In genomic region chr6:29509086-29509485, GRCm38 (mm10) we compare ENCODE assay signal across 18 mouse cellular contexts. TPM values are rescaled to one million over a fixed set of nuclear protein-coding genes. Genes with fewer than 3 reads are reported as not detected.
A peak's percentile ranks its signal among the peaks of the same experiment; 100 is the strongest.
DNase-seq lines count a peak whose midpoint lies in the region; ATAC-seq lines count a peak whose summit lies in the region.
"Had no signal": no experiment of that assay in that cellular context is flagged by ENCODE, and none has a peak within 500 bp of the region (broad histone marks: within the 10 kb centered on the region; RNA-seq: fewer than 3 reads in every experiment).

No protein-coding gene starts in this region.

- H3K27ac ChIP-seq in hindbrain, embryonic 10.5 days: 0 out of 2 replicates have a peak overlapping the region, but pooled peaks have one; percentile 3
- H3K27ac ChIP-seq in hindbrain, embryonic 16.5 days (ENCODE audit: low read depth, low read length): no peak overlapping the region
- no peak overlapping the region for H3K27ac ChIP-seq in embryonic facial prominence, embryonic 11.5 days (replicated peaks; ENCODE audit: low read depth, low read length)
- peak overlapping the region; percentile 53; the same call in 1 of the 2 replicates for H3K27ac ChIP-seq in heart, embryonic 16.5 days (ENCODE audit: low read length)
- no peak overlapping the region for H3K27ac ChIP-seq in limb, embryonic 13.5 days
- H3K27ac ChIP-seq: midbrain, embryonic 13.5 days had no signal

- H3K4me1 ChIP-seq in hindbrain, embryonic 10.5 days (replicated peaks): peaks cover 51% of the 10 kb centered on the region
- peaks cover 11% of the 10 kb centered on the region for H3K4me1 ChIP-seq in hindbrain, embryonic 16.5 days (ENCODE audit: control insufficient read depth, insufficient read depth, low read depth, low read length)
- no peaks in the 10 kb centered on the region; the same call in 1 of the 2 replicates for H3K4me1 ChIP-seq in embryonic facial prominence, embryonic 11.5 days (ENCODE audit: control insufficient read depth, insufficient read depth, low read length)
- peaks cover 10% of the 10 kb centered on the region for H3K4me1 ChIP-seq in heart, embryonic 16.5 days (ENCODE audit: control insufficient read depth, insufficient read depth, low read length)
- peaks cover 40% of the 10 kb centered on the region for H3K4me1 ChIP-seq in limb, embryonic 13.5 days

- no peak for DNase-seq in hindbrain, embryonic 10.5 days (ENCODE audit: low spot score)
- peak; percentile 17 for DNase-seq in embryonic facial prominence, embryonic 11.5 days (ENCODE audit: low spot score)
- DNase-seq in left cerebral cortex, adult 18-20 months (ENCODE audit: low spot score in 2 of 2): no peak
- DNase-seq in adrenal gland, adult (ENCODE audit: inconsistent age in 2 of 2, low spot score in 1 of 2): no peak
- no peak for DNase-seq in cerebellum, postnatal 36 days
- DNase-seq: adrenal gland, postnatal 10 days; kidney, postnatal 25 days; right cerebral cortex, postnatal 4 days; thymus, adult 2 months had no signal

- no peak overlapping the region for H3K4me3 ChIP-seq in hindbrain, embryonic 10.5 days
- no peak overlapping the region for H3K4me3 ChIP-seq in hindbrain, embryonic 16.5 days (ENCODE audit: low read length)
- H3K4me3 ChIP-seq in embryonic facial prominence, embryonic 11.5 days (ENCODE audit: low read depth, low read length): no peak overlapping the region
- H3K4me3 ChIP-seq in heart, embryonic 16.5 days (ENCODE audit: low read length): no peak overlapping the region
- H3K4me3 ChIP-seq in limb, embryonic 13.5 days: no peak overlapping the region
- H3K4me3 ChIP-seq: midbrain, embryonic 13.5 days had no signal

- H3K9ac ChIP-seq in hindbrain, embryonic 16.5 days (ENCODE audit: low read depth, low read length): no peak overlapping the region
- 0 out of 2 replicates have a peak overlapping the region, but pooled peaks have one; percentile 22 for H3K9ac ChIP-seq in embryonic facial prominence, embryonic 11.5 days (replicated peaks; ENCODE audit: low read length)
- no peak overlapping the region for H3K9ac ChIP-seq in heart, embryonic 16.5 days (ENCODE audit: low read length)
- no peak overlapping the region for H3K9ac ChIP-seq in limb, embryonic 13.5 days
- H3K9ac ChIP-seq: midbrain, embryonic 13.5 days had no signal

- ATAC-seq in hindbrain, embryonic 16.5 days: no peak
- ATAC-seq in embryonic facial prominence, embryonic 11.5 days (replicated peaks; ENCODE audit: insufficient number of reproducible peaks, low FRiP score, low TSS enrichment, low read depth): no peak
- no peak for ATAC-seq in heart, embryonic 16.5 days (replicated peaks; ENCODE audit: extremely low read depth, insufficient read depth, low FRiP score)
- no peak for ATAC-seq in limb, embryonic 13.5 days (ENCODE audit: low FRiP score, low read depth)
- ATAC-seq: forebrain, embryonic 16.5 days; lung, postnatal 0 days; midbrain, embryonic 13.5 days had no signal

- no peak overlapping the region for H3K4me2 ChIP-seq in hindbrain, embryonic 16.5 days (ENCODE audit: low read length)
- H3K4me2 ChIP-seq in embryonic facial prominence, embryonic 11.5 days (ENCODE audit: low read depth, low read length): no peak overlapping the region
- no peak overlapping the region for H3K4me2 ChIP-seq in heart, embryonic 16.5 days (ENCODE audit: low read depth, low read length)
- 0 out of 2 replicates have a peak overlapping the region, but pooled peaks have one; percentile 4 for H3K4me2 ChIP-seq in limb, embryonic 13.5 days (replicated peaks)
- H3K4me2 ChIP-seq: midbrain, embryonic 13.5 days had no signal

- 43% methylated on average over 2 of the region's 2 CpGs for WGBS in hindbrain, embryonic 10.5 days
- 43% methylated on average over 2 of the region's 2 CpGs for WGBS in hindbrain, embryonic 16.5 days
- 14% methylated on average over 2 of the region's 2 CpGs for WGBS in embryonic facial prominence, embryonic 11.5 days
- 48% methylated on average over 2 of the region's 2 CpGs for WGBS in heart, embryonic 16.5 days
- WGBS in limb, embryonic 13.5 days: 15% methylated on average over 2 of the region's 2 CpGs

- H3K36me3 ChIP-seq in hindbrain, embryonic 10.5 days: no peaks in the 10 kb centered on the region
- H3K36me3 ChIP-seq in hindbrain, embryonic 16.5 days (ENCODE audit: control insufficient read depth, insufficient read depth, low read length): no peaks in the 10 kb centered on the region
- no peaks in the 10 kb centered on the region for H3K36me3 ChIP-seq in embryonic facial prominence, embryonic 11.5 days (replicated peaks; ENCODE audit: control insufficient read depth, insufficient read depth, low read depth, low read length)
- no peaks in the 10 kb centered on the region for H3K36me3 ChIP-seq in heart, embryonic 16.5 days (ENCODE audit: control insufficient read depth, insufficient read depth)
- peaks cover 3% of the 10 kb centered on the region for H3K36me3 ChIP-seq in limb, embryonic 13.5 days
- H3K36me3 ChIP-seq: midbrain, embryonic 13.5 days had no signal

- H3K27me3 ChIP-seq in hindbrain, embryonic 10.5 days (ENCODE audit: insufficient read depth, poor library complexity, severe bottlenecking): peaks cover 75% of the 10 kb centered on the region
- H3K27me3 ChIP-seq in hindbrain, embryonic 16.5 days (replicated peaks; ENCODE audit: control insufficient read depth, insufficient read depth, low read length): peaks cover 16% of the 10 kb centered on the region
- H3K27me3 ChIP-seq in embryonic facial prominence, embryonic 11.5 days (ENCODE audit: control insufficient read depth, insufficient read depth, low read length): no peaks in the 10 kb centered on the region; the same call in 1 of the 2 replicates
- peaks cover 10% of the 10 kb centered on the region; the same call in 1 of the 2 replicates for H3K27me3 ChIP-seq in heart, embryonic 16.5 days (ENCODE audit: control insufficient read depth, insufficient read depth, low read length)
- H3K27me3 ChIP-seq in limb, embryonic 13.5 days: no peaks in the 10 kb centered on the region

- no peaks in the 10 kb centered on the region for H3K9me3 ChIP-seq in hindbrain, embryonic 10.5 days
- no peaks in the 10 kb centered on the region for H3K9me3 ChIP-seq in hindbrain, embryonic 16.5 days (ENCODE audit: control insufficient read depth, low read length)
- H3K9me3 ChIP-seq in embryonic facial prominence, embryonic 11.5 days (replicated peaks; ENCODE audit: control insufficient read depth, low read length): no peaks in the 10 kb centered on the region
- no peaks in the 10 kb centered on the region for H3K9me3 ChIP-seq in heart, embryonic 16.5 days (replicated peaks; ENCODE audit: control insufficient read depth, low read length)
- H3K9me3 ChIP-seq in limb, embryonic 13.5 days: no peaks in the 10 kb centered on the region
- H3K9me3 ChIP-seq: midbrain, embryonic 13.5 days had no signal

RNA-seq across cellular contexts. Expression of gene Kcp, which starts 1.3 kb away (rescaled TPM):
- 13.5 TPM in 2 replicates for polyA plus RNA-seq in hindbrain, embryonic 10.5 days (2016; fragmentation: Nextera tagmentation; extraction: Ambion mirVana)
- 15.0 and 22.9 TPM in 2 replicates for polyA plus RNA-seq in hindbrain, embryonic 16.5 days (2015; fragmentation: Nextera tagmentation; extraction: Ambion mirVana)
- 10.0 and 14.6 TPM in 2 replicates for polyA plus RNA-seq in embryonic facial prominence, embryonic 11.5 days (2014; fragmentation: Nextera tagmentation; extraction: Ambion mirVana)
- polyA plus RNA-seq in heart, embryonic 16.5 days (2015; fragmentation: Nextera tagmentation; extraction: Ambion mirVana): 9.2 and 9.5 TPM in 2 replicates
- polyA plus RNA-seq in limb, embryonic 13.5 days (2015; fragmentation: Nextera tagmentation; extraction: Ambion mirVana): 37.4 and 37.8 TPM in 2 replicates
- 1 to 10 TPM in 1 of 2 experiments, under 1 TPM in 1; 0.63 to 1.1 TPM for total RNA-seq in left cerebral cortex, adult 18-20 months (2021)

RNA-seq across cellular contexts. Expression of gene Irf5, which starts 17.3 kb away (rescaled TPM):
- 2.8 and 3.1 TPM in 2 replicates for polyA plus RNA-seq in hindbrain, embryonic 10.5 days (2016; fragmentation: Nextera tagmentation; extraction: Ambion mirVana)
- polyA plus RNA-seq in hindbrain, embryonic 16.5 days (2015; fragmentation: Nextera tagmentation; extraction: Ambion mirVana): 2.2 and 3.3 TPM in 2 replicates
- 1.5 and 1.6 TPM in 2 replicates for polyA plus RNA-seq in embryonic facial prominence, embryonic 11.5 days (2014; fragmentation: Nextera tagmentation; extraction: Ambion mirVana)
- polyA plus RNA-seq in heart, embryonic 16.5 days (2015; fragmentation: Nextera tagmentation; extraction: Ambion mirVana): 5.4 and 5.7 TPM in 2 replicates
- polyA plus RNA-seq in limb, embryonic 13.5 days (2015; fragmentation: Nextera tagmentation; extraction: Ambion mirVana): 2.7 and 3.6 TPM in 2 replicates
- total RNA-seq in left cerebral cortex, adult 18-20 months (2021): 1 to 10 TPM; 4.2 to 5.2 TPM

RNA-seq across cellular contexts. Expression of gene Atp6v1fnb, which starts 37.8 kb away (rescaled TPM):
- polyA plus RNA-seq in hindbrain, embryonic 10.5 days (2016; fragmentation: Nextera tagmentation; extraction: Ambion mirVana): not detected in 2 replicates
- 0.56 TPM in 1 of 2 replicates, not detected in the other for polyA plus RNA-seq in hindbrain, embryonic 16.5 days (2015; fragmentation: Nextera tagmentation; extraction: Ambion mirVana)
- not detected in 2 replicates for polyA plus RNA-seq in embryonic facial prominence, embryonic 11.5 days (2014; fragmentation: Nextera tagmentation; extraction: Ambion mirVana)
- polyA plus RNA-seq in heart, embryonic 16.5 days (2015; fragmentation: Nextera tagmentation; extraction: Ambion mirVana): not detected in 2 replicates
- polyA plus RNA-seq in limb, embryonic 13.5 days (2015; fragmentation: Nextera tagmentation; extraction: Ambion mirVana): 0.50 TPM in 1 of 2 replicates, not detected in the other
- under 1 TPM in 1 of 2 experiments, not detected in 1; 0.54 TPM for total RNA-seq in left cerebral cortex, adult 18-20 months (2021)
- total RNA-seq: heart, postnatal 36 days had no signal
- polyA plus RNA-seq: C2C12; embryonic facial prominence, embryonic 14.5 days; forebrain, embryonic 16.5 days; lung, postnatal 0 days had no signal

RNA-seq across cellular contexts. Expression of gene Atp6v1f, which starts 41.6 kb away (rescaled TPM):
- polyA plus RNA-seq in hindbrain, embryonic 10.5 days (2016; fragmentation: Nextera tagmentation; extraction: Ambion mirVana): 226 and 252 TPM in 2 replicates
- 341 and 394 TPM in 2 replicates for polyA plus RNA-seq in hindbrain, embryonic 16.5 days (2015; fragmentation: Nextera tagmentation; extraction: Ambion mirVana)
- polyA plus RNA-seq in embryonic facial prominence, embryonic 11.5 days (2014; fragmentation: Nextera tagmentation; extraction: Ambion mirVana): 196 and 207 TPM in 2 replicates
- polyA plus RNA-seq in heart, embryonic 16.5 days (2015; fragmentation: Nextera tagmentation; extraction: Ambion mirVana): 197 and 199 TPM in 2 replicates
- 222 and 234 TPM in 2 replicates for polyA plus RNA-seq in limb, embryonic 13.5 days (2015; fragmentation: Nextera tagmentation; extraction: Ambion mirVana)
- total RNA-seq in left cerebral cortex, adult 18-20 months (2021): 100 to 1,000 TPM; 262 TPM

Comparison
In these comparisons a context has a peak if more than half of its experiments do, and no peak if none do; other contexts are left out.
1. H3K27ac ChIP-seq: peak in hindbrain, embryonic 10.5 days (single experiment) and heart, embryonic 16.5 days (single experiment); none in hindbrain, embryonic 16.5 days (single experiment), embryonic facial prominence, embryonic 11.5 days (single experiment) and limb, embryonic 13.5 days (single experiment).